Comparison of ENCODE assay signal across 16 mouse cellular contexts in genomic region chr11:102288913-102289312, GRCm38 (mm10). TPM values are rescaled to one million over a fixed set of nuclear protein-coding genes. Genes with fewer than 3 reads are reported as not detected.
A peak's percentile ranks its signal among the peaks of the same experiment; 100 is the strongest.
DNase-seq lines count a peak whose midpoint lies in the region; ATAC-seq and TF ChIP-seq lines count a peak whose summit lies in the region.
"Had no signal": no experiment of that assay in that cellular context is flagged by ENCODE, and none has a peak within 500 bp of the region (broad histone marks: within the 10 kb centered on the region; RNA-seq: fewer than 3 reads in every experiment).

No protein-coding gene starts in this region.

- H3K27ac ChIP-seq in hindbrain, embryonic 12.5 days, result peak overlapping the region; percentile 26; the same call in 1 of the 2 replicates
- no peak overlapping the region for H3K27ac ChIP-seq in hindbrain, embryonic 14.5 days
- 0 out of 2 replicates have a peak overlapping the region, but pooled peaks have one; percentile 24 for H3K27ac ChIP-seq in lung, embryonic 14.5 days (ENCODE audit: low read depth)
- H3K27ac ChIP-seq in liver, postnatal 0 days (ENCODE audit: low read depth), result 0 out of 2 replicates have a peak overlapping the region, but pooled peaks have one; percentile 2
- H3K27ac ChIP-seq: forebrain, embryonic 13.5 days; hindbrain, embryonic 15.5 days had no signal

- WGBS in hindbrain, embryonic 12.5 days, result 80% methylated on average over 2 of the region's 2 CpGs
- WGBS in hindbrain, embryonic 14.5 days, result 74% methylated on average over 2 of the region's 2 CpGs
- 65% methylated on average over 2 of the region's 2 CpGs for WGBS in lung, embryonic 14.5 days
- WGBS in liver, postnatal 0 days (ENCODE audit: insufficient replicate concordance), result 80% methylated on average over 2 of the region's 2 CpGs

- no peak overlapping the region for H3K4me3 ChIP-seq in hindbrain, embryonic 12.5 days
- H3K4me3 ChIP-seq in hindbrain, embryonic 14.5 days (replicated peaks; ENCODE audit: low read length), result no peak overlapping the region
- no peak overlapping the region for H3K4me3 ChIP-seq in lung, embryonic 14.5 days (ENCODE audit: low read depth, low read length)
- no peak overlapping the region for H3K4me3 ChIP-seq in liver, postnatal 0 days (ENCODE audit: low read depth, low read length)
- H3K4me3 ChIP-seq: forebrain, embryonic 13.5 days; hindbrain, embryonic 15.5 days had no signal

- no peak for ATAC-seq in hindbrain, embryonic 12.5 days (ENCODE audit: low FRiP score)
- no peak for ATAC-seq in hindbrain, embryonic 14.5 days (ENCODE audit: low FRiP score)
- no peak for ATAC-seq in lung, embryonic 14.5 days (ENCODE audit: insufficient read depth)
- no peak for ATAC-seq in liver, postnatal 0 days
- ATAC-seq: forebrain, embryonic 13.5 days; Patski had no signal

- peaks cover 23% of the 10 kb centered on the region for H3K4me1 ChIP-seq in hindbrain, embryonic 12.5 days
- H3K4me1 ChIP-seq in hindbrain, embryonic 14.5 days (replicated peaks; ENCODE audit: control insufficient read depth, insufficient read depth, low read length), result peaks cover 12% of the 10 kb centered on the region
- no peaks in the 10 kb centered on the region for H3K4me1 ChIP-seq in lung, embryonic 14.5 days (ENCODE audit: insufficient read depth)
- H3K4me1 ChIP-seq in liver, postnatal 0 days (ENCODE audit: insufficient read depth), result peaks cover 15% of the 10 kb centered on the region

- H3K9ac ChIP-seq in hindbrain, embryonic 12.5 days, result no peak overlapping the region
- H3K9ac ChIP-seq in hindbrain, embryonic 14.5 days, result no peak overlapping the region
- H3K9ac ChIP-seq in lung, embryonic 14.5 days, result no peak overlapping the region
- H3K9ac ChIP-seq in liver, postnatal 0 days (replicated peaks), result no peak overlapping the region
- H3K9ac ChIP-seq: forebrain, embryonic 13.5 days; hindbrain, embryonic 15.5 days had no signal

- H3K36me3 ChIP-seq in hindbrain, embryonic 12.5 days, result peaks cover 63% of the 10 kb centered on the region
- H3K36me3 ChIP-seq in hindbrain, embryonic 14.5 days (replicated peaks; ENCODE audit: control insufficient read depth, insufficient read depth), result peaks cover 67% of the 10 kb centered on the region
- peaks cover 69% of the 10 kb centered on the region for H3K36me3 ChIP-seq in lung, embryonic 14.5 days (ENCODE audit: insufficient read depth)
- peaks cover 54% of the 10 kb centered on the region for H3K36me3 ChIP-seq in liver, postnatal 0 days (replicated peaks; ENCODE audit: insufficient read depth, low read length)

- TF ChIP-seq CTCF in lung, embryonic 14.5 days (IDR thresholded peaks at IDR 0.05; ENCODE audit: low read depth), result no peak
- no peak for TF ChIP-seq CTCF in liver, postnatal 0 days (IDR thresholded peaks at IDR 0.05; ENCODE audit: low read depth)

- DNase-seq in cerebellum, adult 11-12 months, result peak; percentile 17
- no peak for DNase-seq in cerebellum, postnatal 36 days
- no peak for DNase-seq in hindbrain, embryonic 14.5 days (ENCODE audit: low spot score)
- DNase-seq in lung, embryonic 14.5 days, result no peak
- DNase-seq in lung, postnatal 25 days (ENCODE audit: low spot score), result no peak
- DNase-seq in liver, postnatal 0 days, result no peak
- no peak for DNase-seq in adrenal gland, postnatal 25 days
- DNase-seq: right cerebral cortex, adult 18-20 months; spleen, adult 18-20 months; thymus, postnatal 36 days had no signal

- no peak overlapping the region for H3K4me2 ChIP-seq in hindbrain, embryonic 12.5 days (replicated peaks)
- H3K4me2 ChIP-seq in hindbrain, embryonic 14.5 days (replicated peaks), result no peak overlapping the region
- no peak overlapping the region for H3K4me2 ChIP-seq in lung, embryonic 14.5 days
- no peak overlapping the region for H3K4me2 ChIP-seq in liver, postnatal 0 days (ENCODE audit: low read depth, low read length)
- H3K4me2 ChIP-seq: forebrain, embryonic 13.5 days; heart, embryonic 11.5 days; hindbrain, embryonic 15.5 days had no signal

- no peak for TF ChIP-seq EP300 in liver, postnatal 0 days (IDR thresholded peaks at IDR 0.05; ENCODE audit: low read depth)

- H3K27me3 ChIP-seq in hindbrain, embryonic 12.5 days, result no peaks in the 10 kb centered on the region
- H3K27me3 ChIP-seq in hindbrain, embryonic 14.5 days (ENCODE audit: control insufficient read depth, insufficient read depth, low read length), result no peaks in the 10 kb centered on the region
- H3K27me3 ChIP-seq in lung, embryonic 14.5 days (ENCODE audit: insufficient read depth, low read length), result no peaks in the 10 kb centered on the region
- no peaks in the 10 kb centered on the region for H3K27me3 ChIP-seq in liver, postnatal 0 days (ENCODE audit: insufficient read depth, low read length)
- H3K27me3 ChIP-seq: forebrain, embryonic 13.5 days; hindbrain, embryonic 15.5 days; Patski had no signal

- no peaks in the 10 kb centered on the region for H3K9me3 ChIP-seq in hindbrain, embryonic 12.5 days (replicated peaks)
- H3K9me3 ChIP-seq in hindbrain, embryonic 14.5 days (ENCODE audit: control insufficient read depth, low read length), result no peaks in the 10 kb centered on the region
- no peaks in the 10 kb centered on the region for H3K9me3 ChIP-seq in lung, embryonic 14.5 days (ENCODE audit: low read depth, low read length)
- H3K9me3 ChIP-seq in liver, postnatal 0 days (ENCODE audit: low read length), result no peaks in the 10 kb centered on the region
- H3K9me3 ChIP-seq: forebrain, embryonic 13.5 days; hindbrain, embryonic 15.5 days had no signal

RNA-seq across cellular contexts. Expression of gene Tmub2, which starts 4.2 kb away (rescaled TPM):
- 67.9 and 68.4 TPM in 2 replicates for polyA plus RNA-seq in hindbrain, embryonic 12.5 days (2016; fragmentation: Nextera tagmentation; extraction: Ambion mirVana)
- polyA plus RNA-seq in hindbrain, embryonic 14.5 days (2014; fragmentation: Nextera tagmentation; extraction: Ambion mirVana), result 74.3 and 77.8 TPM in 2 replicates
- 48.8 and 49.9 TPM in 2 replicates for polyA plus RNA-seq in lung, embryonic 14.5 days (2014; fragmentation: Nextera tagmentation; extraction: Ambion mirVana)
- polyA plus RNA-seq in liver, postnatal 0 days (2015; fragmentation: Nextera tagmentation; extraction: Ambion mirVana), result 19.4 and 20.8 TPM in 2 replicates
- total RNA-seq in adrenal gland, postnatal 25 days (2021), result 50.6 and 63.0 TPM in 2 replicates

RNA-seq across cellular contexts. Expression of gene Atxn7l3, which starts 7.5 kb away (rescaled TPM):
- 28.5 and 29.7 TPM in 2 replicates for polyA plus RNA-seq in hindbrain, embryonic 12.5 days (2016; fragmentation: Nextera tagmentation; extraction: Ambion mirVana)
- 37.3 and 37.5 TPM in 2 replicates for polyA plus RNA-seq in hindbrain, embryonic 14.5 days (2014; fragmentation: Nextera tagmentation; extraction: Ambion mirVana)
- 17.4 TPM in 2 replicates for polyA plus RNA-seq in lung, embryonic 14.5 days (2014; fragmentation: Nextera tagmentation; extraction: Ambion mirVana)
- polyA plus RNA-seq in liver, postnatal 0 days (2015; fragmentation: Nextera tagmentation; extraction: Ambion mirVana), result 4.5 and 4.6 TPM in 2 replicates
- total RNA-seq in adrenal gland, postnatal 25 days (2021), result 53.6 and 62.4 TPM in 2 replicates

RNA-seq across cellular contexts. Expression of gene Asb16, which starts 20.4 kb away (rescaled TPM):
- polyA plus RNA-seq in hindbrain, embryonic 12.5 days (2016; fragmentation: Nextera tagmentation; extraction: Ambion mirVana), result not detected in 2 replicates
- polyA plus RNA-seq in hindbrain, embryonic 14.5 days (2014; fragmentation: Nextera tagmentation; extraction: Ambion mirVana), result 0.07 and 0.18 TPM in 2 replicates
- 0.08 TPM in 1 of 2 replicates, not detected in the other for polyA plus RNA-seq in lung, embryonic 14.5 days (2014; fragmentation: Nextera tagmentation; extraction: Ambion mirVana)
- not detected in 2 replicates for polyA plus RNA-seq in liver, postnatal 0 days (2015; fragmentation: Nextera tagmentation; extraction: Ambion mirVana)
- 0.36 TPM in 1 of 2 replicates, not detected in the other for total RNA-seq in adrenal gland, postnatal 25 days (2021)
- polyA plus RNA-seq: forebrain, embryonic 13.5 days; kidney, embryonic 16.5 days had no signal

RNA-seq across cellular contexts. Expression of gene Ubtf, which starts 30.6 kb away (rescaled TPM):
- 101 and 111 TPM in 2 replicates for polyA plus RNA-seq in hindbrain, embryonic 12.5 days (2016; fragmentation: Nextera tagmentation; extraction: Ambion mirVana)
- 70.0 and 76.0 TPM in 2 replicates for polyA plus RNA-seq in hindbrain, embryonic 14.5 days (2014; fragmentation: Nextera tagmentation; extraction: Ambion mirVana)
- 86.0 and 93.8 TPM in 2 replicates for polyA plus RNA-seq in lung, embryonic 14.5 days (2014; fragmentation: Nextera tagmentation; extraction: Ambion mirVana)
- 32.4 and 32.5 TPM in 2 replicates for polyA plus RNA-seq in liver, postnatal 0 days (2015; fragmentation: Nextera tagmentation; extraction: Ambion mirVana)
- total RNA-seq in adrenal gland, postnatal 25 days (2021), result 113 and 116 TPM in 2 replicates

RNA-seq across cellular contexts. Expression of gene BC030867, which starts 40.2 kb away (rescaled TPM):
- 9.4 and 12.5 TPM in 2 replicates for polyA plus RNA-seq in hindbrain, embryonic 12.5 days (2016; fragmentation: Nextera tagmentation; extraction: Ambion mirVana)
- polyA plus RNA-seq in hindbrain, embryonic 14.5 days (2014; fragmentation: Nextera tagmentation; extraction: Ambion mirVana), result 1.8 and 2.9 TPM in 2 replicates
- 21.4 and 22.2 TPM in 2 replicates for polyA plus RNA-seq in lung, embryonic 14.5 days (2014; fragmentation: Nextera tagmentation; extraction: Ambion mirVana)
- 4.7 and 4.9 TPM in 2 replicates for polyA plus RNA-seq in liver, postnatal 0 days (2015; fragmentation: Nextera tagmentation; extraction: Ambion mirVana)
- total RNA-seq in adrenal gland, postnatal 25 days (2021), result 1.3 and 1.5 TPM in 2 replicates
